Comparison of ENCODE assay signal across 11 mouse cellular contexts in genomic region chr2:35107984-35108635, GRCm38 (mm10). TPM values are rescaled to one million over a fixed set of nuclear protein-coding genes. Genes with fewer than 3 reads are reported as not detected.
DNase-seq lines count a peak whose midpoint lies in the region; ATAC-seq and TF ChIP-seq lines count a peak whose summit lies in the region.
"Had no signal": no experiment of that assay in that cellular context is flagged by ENCODE, and none has a peak within 500 bp of the region (broad histone marks: within the 10 kb centered on the region; RNA-seq: fewer than 3 reads in every experiment).

No protein-coding gene starts in this region.

- TF ChIP-seq POLR2A in heart, adult 2 months (IDR thresholded peaks at IDR 0.05; ENCODE audit: insufficient read depth, low read depth, low read length): no peak

- H3K4me2 ChIP-seq in neural tube, embryonic 15.5 days: no peak overlapping the region

- no peak overlapping the region for H3K4me3 ChIP-seq in heart, adult 2 months
- H3K4me3 ChIP-seq in embryonic facial prominence, embryonic 10.5 days: no peak overlapping the region; the same call in 1 of the 2 replicates
- no peak overlapping the region for H3K4me3 ChIP-seq in neural tube, embryonic 15.5 days (replicated peaks)

- ATAC-seq in neural tube, embryonic 15.5 days (ENCODE audit: low FRiP score): no peak
- no peak for ATAC-seq in megakaryocyte-erythroid progenitor cell, adult 5-6 weeks (replicated peaks; ENCODE audit: low FRiP score, low TSS enrichment, poor library complexity, severe bottlenecking)

- H3K4me1 ChIP-seq in heart, adult 2 months (ENCODE audit: control insufficient read depth, insufficient read depth, low read length): peaks cover 2% of the 10 kb centered on the region
- H3K4me1 ChIP-seq in embryonic facial prominence, embryonic 10.5 days: peaks cover 11% of the 10 kb centered on the region
- H3K4me1 ChIP-seq in neural tube, embryonic 15.5 days: peaks cover 16% of the 10 kb centered on the region
- H3K4me1 ChIP-seq: stomach, embryonic 15.5 days had no signal

- 54% methylated on average over 5 of the region's 5 CpGs for WGBS in heart, adult 2 months
- WGBS in embryonic facial prominence, embryonic 10.5 days: 54% methylated on average over 5 of the region's 5 CpGs
- WGBS in neural tube, embryonic 15.5 days: 58% methylated on average over 5 of the region's 5 CpGs

- TF ChIP-seq EP300 in heart, adult 2 months (IDR thresholded peaks at IDR 0.05; ENCODE audit: insufficient read depth, low read depth, low read length): no peak

- no peaks in the 10 kb centered on the region for H3K36me3 ChIP-seq in heart, adult 2 months (ENCODE audit: control insufficient read depth, insufficient read depth, low read length)
- H3K36me3 ChIP-seq in embryonic facial prominence, embryonic 10.5 days (replicated peaks): no peaks in the 10 kb centered on the region
- no peaks in the 10 kb centered on the region for H3K36me3 ChIP-seq in neural tube, embryonic 15.5 days
- H3K36me3 ChIP-seq: embryonic facial prominence, embryonic 12.5 days; limb, embryonic 13.5 days; stomach, embryonic 15.5 days had no signal

- TF ChIP-seq CTCF in heart, adult 2 months (IDR thresholded peaks at IDR 0.05): peak; percentile 61

- H3K79me2 ChIP-seq in heart, adult 2 months (replicated peaks; ENCODE audit: control insufficient read depth, insufficient read depth, low read length): no peaks in the 10 kb centered on the region

- intact Hi-C loops in heart, adult 2 months (cut with DNase I): loop anchor here (2.0 kb wide), 1 partner anchor 63 kb away; no protein-coding TSS in a partner anchor
- intact Hi-C loops in heart, postnatal 25 days (cut with DNase I): loop anchor here (5.0 to 10.0 kb wide), 3 partner anchors 61 to 333 kb away; partner anchors contain the start of genes Fbxw2 and Hspa5

- no peak overlapping the region; the same call in 1 of the 2 replicates for H3K27ac ChIP-seq in heart, adult 2 months
- H3K27ac ChIP-seq in embryonic facial prominence, embryonic 10.5 days (replicated peaks): no peak overlapping the region
- H3K27ac ChIP-seq in neural tube, embryonic 15.5 days (replicated peaks): no peak overlapping the region

- no peak overlapping the region for H3K9ac ChIP-seq in heart, adult 2 months (ENCODE audit: low read depth, low read length)
- H3K9ac ChIP-seq in neural tube, embryonic 15.5 days (replicated peaks): no peak overlapping the region

- H3K27me3 ChIP-seq in heart, adult 2 months (ENCODE audit: control insufficient read depth, insufficient read depth, low read length): no peaks in the 10 kb centered on the region
- H3K27me3 ChIP-seq in embryonic facial prominence, embryonic 10.5 days (replicated peaks; ENCODE audit: low read depth, poor library complexity, severe bottlenecking): no peaks in the 10 kb centered on the region
- 0 out of 2 replicates have a peak, but pooled peaks cover 2% of the 10 kb centered on the region for H3K27me3 ChIP-seq in neural tube, embryonic 15.5 days (replicated peaks)
- H3K27me3 ChIP-seq: embryonic facial prominence, embryonic 12.5 days; limb, embryonic 13.5 days; stomach, embryonic 15.5 days had no signal

- DNase-seq in heart, adult 2 months: no peak
- no peak for DNase-seq in heart, postnatal 25 days (ENCODE audit: low spot score)
- DNase-seq in thymus, postnatal 0 days (ENCODE audit: low spot score): peak; percentile 49
- DNase-seq in thymus, postnatal 36 days: no peak
- DNase-seq in embryonic facial prominence, embryonic 10.5 days (ENCODE audit: low spot score): peak; percentile 10
- DNase-seq in lung, postnatal 14 days: peak; percentile 62

- H3K9me3 ChIP-seq in embryonic facial prominence, embryonic 10.5 days: no peaks in the 10 kb centered on the region
- no peaks in the 10 kb centered on the region for H3K9me3 ChIP-seq in neural tube, embryonic 15.5 days (replicated peaks)
- H3K9me3 ChIP-seq: embryonic facial prominence, embryonic 12.5 days; limb, embryonic 13.5 days; stomach, embryonic 15.5 days had no signal

RNA-seq across cellular contexts. Expression of gene Cntrl, which starts 1.2 kb away (rescaled TPM):
- 1 to 10 TPM; 5.0 to 5.3 TPM for total RNA-seq in heart, adult 2 months (2021)
- 6.5 and 8.1 TPM in 2 replicates for polyA plus RNA-seq in heart, adult 2 months (2012; rRNA removed)
- 1 to 10 TPM; 6.5 to 7.1 TPM for total RNA-seq in heart, postnatal 25 days (2021)
- polyA plus RNA-seq in thymus, postnatal 0 days (2015; fragmentation: Nextera tagmentation; extraction: Ambion mirVana): 40.7 and 47.2 TPM in 2 replicates
- 28.5 and 30.4 TPM in 2 replicates for polyA plus RNA-seq in embryonic facial prominence, embryonic 10.5 days (2016; fragmentation: Nextera tagmentation; extraction: Ambion mirVana)
- 8.4 and 13.7 TPM in 2 replicates for polyA plus RNA-seq in neural tube, embryonic 15.5 days (2015; fragmentation: Nextera tagmentation; extraction: Ambion mirVana)
- 61.4 and 85.8 TPM in 2 replicates for total RNA-seq in megakaryocyte-erythroid progenitor cell, adult 5-6 weeks (2014; fragmentation: Nextera tagmentation)
- total RNA-seq in megakaryocyte-erythroid progenitor cell, adult 5-6 weeks (2017): 69.3 and 108 TPM in 2 replicates

RNA-seq across cellular contexts. Expression of gene AI182371, which starts 6.8 kb away (rescaled TPM):
- total RNA-seq in heart, adult 2 months (2021): not detected
- polyA plus RNA-seq in heart, adult 2 months (2012; rRNA removed): 0.14 and 0.35 TPM in 2 replicates
- total RNA-seq in heart, postnatal 25 days (2021): not detected
- polyA plus RNA-seq in thymus, postnatal 0 days (2015; fragmentation: Nextera tagmentation; extraction: Ambion mirVana): 0.33 and 0.53 TPM in 2 replicates
- polyA plus RNA-seq in embryonic facial prominence, embryonic 10.5 days (2016; fragmentation: Nextera tagmentation; extraction: Ambion mirVana): 0.15 TPM in 1 of 2 replicates, not detected in the other
- 0.26 and 0.82 TPM in 2 replicates for polyA plus RNA-seq in neural tube, embryonic 15.5 days (2015; fragmentation: Nextera tagmentation; extraction: Ambion mirVana)
- 0.32 and 2.3 TPM in 2 replicates for total RNA-seq in megakaryocyte-erythroid progenitor cell, adult 5-6 weeks (2014; fragmentation: Nextera tagmentation)
- 0.11 and 1.2 TPM in 2 replicates for total RNA-seq in megakaryocyte-erythroid progenitor cell, adult 5-6 weeks (2017)

RNA-seq across cellular contexts. Expression of gene Hc, which starts 46.9 kb away (rescaled TPM):
- total RNA-seq in heart, adult 2 months (2021): not detected
- polyA plus RNA-seq in heart, adult 2 months (2012; rRNA removed): 0.06 and 0.26 TPM in 2 replicates
- not detected for total RNA-seq in heart, postnatal 25 days (2021)
- polyA plus RNA-seq in thymus, postnatal 0 days (2015; fragmentation: Nextera tagmentation; extraction: Ambion mirVana): 0.07 and 0.22 TPM in 2 replicates
- polyA plus RNA-seq in embryonic facial prominence, embryonic 10.5 days (2016; fragmentation: Nextera tagmentation; extraction: Ambion mirVana): 0.10 and 0.17 TPM in 2 replicates
- 0.61 and 0.68 TPM in 2 replicates for polyA plus RNA-seq in neural tube, embryonic 15.5 days (2015; fragmentation: Nextera tagmentation; extraction: Ambion mirVana)
- not detected in 2 replicates for total RNA-seq in megakaryocyte-erythroid progenitor cell, adult 5-6 weeks (2014; fragmentation: Nextera tagmentation)
- total RNA-seq in megakaryocyte-erythroid progenitor cell, adult 5-6 weeks (2017): not detected in 2 replicates

Comparison
In these comparisons a context has a peak if more than half of its experiments do, and no peak if none do; other contexts are left out.
1. DNase-seq: peak in thymus, postnatal 0 days (single experiment), embryonic facial prominence, embryonic 10.5 days (single experiment) and lung, postnatal 14 days (single experiment); none in heart, adult 2 months (0 of 2), heart, postnatal 25 days (single experiment) and thymus, postnatal 36 days (0 of 2).